Mouse (Mus musculus) activated CD4-positive, CD25-positive, alpha-beta regulatory T cell, adult 4 months (primary cell): ENCODE measurements around the gene Cth. TPM values are rescaled to one million over a fixed set of nuclear protein-coding genes. Genes with fewer than 3 reads are reported as not detected.

Experiments used
- polyA plus RNA-seq, 2 experiments: library from polyadenylated mRNA; unstranded; fragments of 100-300 nt; shearing (Covaris generic); gene quantifications; one replicate each; pipeline ENCODE4 v1.2.1; 2017

Cth gene
- polyA plus RNA-seq, 2 experiments from 2014 or later: 0.49 TPM; not detected in 1

Other genes starting within 250 kb of the Cth start
- 10 to 100 TPM; 28.8 to 31.6 TPM for gene Ankrd13c, start 22.2 kb upstream of the Cth start, polyA plus RNA-seq
- 100 to 1,000 TPM; 142 to 145 TPM for gene Srsf11, start 111.6 kb upstream of the Cth start, polyA plus RNA-seq
- 10 to 100 TPM; 30.1 to 33.9 TPM for gene Lrrc40, start 111.6 kb upstream of the Cth start, polyA plus RNA-seq